Mouse (Mus musculus) heart, adult 18-20 months (tissue): ENCODE data around the gene Pom121l2. TPM values are rescaled to one million over a fixed set of nuclear protein-coding genes. Genes with fewer than 3 reads are reported as not detected.

ENCODE experiments used
- DNase-seq, 2 experiments: peaks; one replicate each; pipeline ENCODE4 v3.0.0; 2021 to 2022; ENCODE audit warnings: mixed read lengths in 1 of 2
- total RNA-seq, 2 experiments: library from RNA; stranded (reverse); gene quantifications; 2 replicates each; pipeline ENCODE4 v1.2.3; 2021

Gene Pom121l2
- total RNA-seq, 2 experiments from 2014 or later = not detected

DNA sequence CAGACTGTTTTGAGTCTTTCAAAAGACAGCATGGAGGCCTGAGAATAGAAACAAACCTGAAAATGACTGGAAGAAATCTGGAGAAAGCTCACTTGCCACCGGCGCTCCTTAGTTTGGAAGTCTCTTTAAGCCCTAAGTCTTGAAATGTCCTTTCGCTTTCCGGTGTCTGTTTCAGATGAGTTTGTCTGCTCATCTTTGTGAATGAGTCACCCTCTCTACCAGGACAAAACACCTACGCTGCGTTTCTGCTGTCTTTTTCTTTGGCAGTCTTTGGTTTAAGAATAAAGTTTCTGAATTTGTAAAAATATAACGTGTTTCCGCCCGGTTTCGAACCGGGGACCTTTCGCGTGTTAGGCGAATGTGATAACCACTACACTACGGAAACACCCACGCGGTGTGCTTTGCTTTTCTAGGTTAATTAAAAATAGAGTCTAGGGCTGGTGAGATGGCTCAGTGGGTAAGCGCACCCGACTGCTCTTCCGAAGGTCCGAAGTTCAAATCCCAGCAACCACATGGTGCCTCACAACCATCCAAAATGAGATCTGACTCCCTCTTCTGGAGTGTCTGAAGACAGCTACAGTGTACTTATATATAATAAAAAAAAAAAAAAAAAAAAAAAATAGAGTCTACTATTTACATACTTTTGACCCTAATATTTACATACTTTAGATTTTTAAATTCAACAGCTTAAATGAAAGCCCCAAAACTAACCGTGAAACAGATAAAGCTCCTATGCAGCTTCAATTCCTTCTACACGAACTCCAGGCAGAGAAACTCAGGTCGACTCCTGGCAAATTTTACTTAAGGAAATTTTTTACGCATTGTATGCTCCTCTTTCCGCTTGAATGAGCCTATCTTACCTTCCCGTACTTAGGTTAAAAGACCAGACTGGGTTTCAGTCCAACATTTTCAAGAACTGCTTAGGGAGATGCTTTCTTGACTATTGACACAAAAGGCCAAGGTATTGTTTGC is 34.8 kb downstream of the Pom121l2 start:
- peak; percentile 77 to 89 for DNase-seq

DNA sequence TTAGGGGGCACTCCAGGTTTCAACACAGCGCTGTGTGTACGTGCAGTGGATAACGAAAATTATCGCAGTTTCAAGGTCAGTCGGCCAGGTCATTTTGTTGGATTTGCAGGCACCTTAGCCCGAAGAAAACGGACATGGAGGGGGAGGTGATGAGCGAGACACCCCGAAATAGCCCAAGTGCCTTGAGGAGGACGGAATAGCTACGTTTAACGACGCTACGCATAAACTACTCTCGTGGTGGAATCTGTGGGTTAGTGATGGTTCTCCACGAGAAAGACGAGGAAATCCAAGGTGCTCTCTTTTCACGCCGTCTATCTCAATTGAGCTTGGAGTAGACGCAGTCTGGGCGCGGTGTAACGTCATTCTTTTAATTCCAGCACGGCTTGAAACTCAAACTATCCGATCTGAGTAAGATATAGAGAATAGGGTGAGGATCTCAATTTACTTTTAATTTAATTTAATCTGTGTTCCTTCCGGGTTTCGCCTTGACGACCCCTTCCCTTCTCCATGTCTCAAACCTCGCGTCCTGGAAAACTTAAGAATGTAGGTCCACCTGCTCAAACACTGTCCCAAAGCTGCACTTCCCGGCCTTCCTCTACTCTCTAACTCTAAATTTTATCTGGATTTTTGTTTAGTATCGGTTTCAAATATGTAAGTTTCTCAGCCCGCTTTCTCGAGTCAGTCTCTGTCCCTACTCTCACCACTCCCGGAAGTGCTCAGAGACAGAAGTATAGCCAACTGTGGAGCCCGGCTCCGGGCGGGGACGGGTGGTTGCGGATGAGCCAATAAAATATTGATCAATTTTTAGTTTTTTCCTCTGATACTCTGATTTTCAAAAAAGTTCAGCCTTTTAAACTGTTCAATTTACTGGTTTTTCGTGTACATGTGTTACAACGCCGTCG is 39.2 kb downstream of the Pom121l2 start:
- peak; percentile 36 to 54 for DNase-seq

DNA sequence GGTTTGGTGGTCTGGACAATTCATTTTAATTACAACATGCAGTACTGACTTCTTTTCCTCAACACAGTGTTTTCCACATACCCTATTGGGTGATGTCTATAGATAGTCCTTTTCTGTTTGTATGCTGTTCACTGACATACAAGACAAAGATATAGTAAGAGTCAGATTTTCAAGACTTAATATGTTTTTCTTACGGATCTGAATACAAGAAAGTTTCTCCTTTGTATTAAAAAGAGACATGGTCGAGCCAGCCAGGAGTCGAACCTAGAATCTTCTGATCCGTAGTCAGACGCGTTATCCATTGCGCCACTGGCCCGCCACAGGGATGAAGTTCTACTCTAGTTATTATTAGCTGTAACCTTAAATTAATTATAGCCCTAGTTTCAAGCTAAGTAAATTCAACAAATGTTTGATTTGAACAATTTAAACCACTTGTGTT is 39.9 kb downstream of the Pom121l2 start:
- DNase-seq = peak; percentile 83 to 93

DNA sequence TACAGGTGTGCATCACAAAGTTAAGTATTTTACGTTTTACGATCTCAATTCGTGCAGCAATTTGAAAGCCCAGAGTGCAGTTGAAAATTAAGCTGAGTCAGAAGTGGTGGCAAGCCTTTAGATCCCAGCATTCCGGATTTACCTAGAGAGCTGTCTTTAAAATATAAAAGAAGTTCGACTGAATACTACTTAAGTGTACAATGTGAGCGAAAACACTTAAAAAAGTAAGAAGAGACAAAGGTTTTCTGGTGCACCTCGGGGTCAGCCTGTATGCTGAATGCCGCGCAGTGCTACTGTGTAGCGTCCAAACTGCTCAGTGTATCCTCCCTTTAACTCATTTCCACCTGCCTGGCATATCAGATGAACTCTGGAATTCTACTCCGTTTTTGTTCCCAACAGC is 40.6 kb downstream of the Pom121l2 start:
- DNase-seq = peak in 1 of 2 experiments; percentile 53

DNA sequence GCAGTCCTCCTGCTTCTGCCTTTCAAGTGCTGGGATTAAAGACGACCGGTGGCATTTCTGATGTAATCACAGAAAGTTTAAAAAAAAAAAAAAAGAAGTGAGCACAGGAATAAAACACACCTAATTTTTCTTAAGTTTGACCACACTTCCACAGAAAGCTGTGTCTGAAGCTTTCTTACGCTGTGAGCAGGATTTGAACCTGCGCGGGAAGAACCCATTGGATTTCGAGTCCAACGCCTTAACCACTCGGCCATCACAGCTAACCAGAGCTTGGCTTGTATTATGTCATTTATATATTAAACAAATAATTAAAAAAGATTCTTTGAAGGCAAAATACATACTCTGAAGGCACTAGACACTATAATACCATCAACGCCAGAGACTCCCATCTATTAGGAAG is 41.2 kb downstream of the Pom121l2 start:
- DNase-seq = peak; percentile 89 to 96

DNA sequence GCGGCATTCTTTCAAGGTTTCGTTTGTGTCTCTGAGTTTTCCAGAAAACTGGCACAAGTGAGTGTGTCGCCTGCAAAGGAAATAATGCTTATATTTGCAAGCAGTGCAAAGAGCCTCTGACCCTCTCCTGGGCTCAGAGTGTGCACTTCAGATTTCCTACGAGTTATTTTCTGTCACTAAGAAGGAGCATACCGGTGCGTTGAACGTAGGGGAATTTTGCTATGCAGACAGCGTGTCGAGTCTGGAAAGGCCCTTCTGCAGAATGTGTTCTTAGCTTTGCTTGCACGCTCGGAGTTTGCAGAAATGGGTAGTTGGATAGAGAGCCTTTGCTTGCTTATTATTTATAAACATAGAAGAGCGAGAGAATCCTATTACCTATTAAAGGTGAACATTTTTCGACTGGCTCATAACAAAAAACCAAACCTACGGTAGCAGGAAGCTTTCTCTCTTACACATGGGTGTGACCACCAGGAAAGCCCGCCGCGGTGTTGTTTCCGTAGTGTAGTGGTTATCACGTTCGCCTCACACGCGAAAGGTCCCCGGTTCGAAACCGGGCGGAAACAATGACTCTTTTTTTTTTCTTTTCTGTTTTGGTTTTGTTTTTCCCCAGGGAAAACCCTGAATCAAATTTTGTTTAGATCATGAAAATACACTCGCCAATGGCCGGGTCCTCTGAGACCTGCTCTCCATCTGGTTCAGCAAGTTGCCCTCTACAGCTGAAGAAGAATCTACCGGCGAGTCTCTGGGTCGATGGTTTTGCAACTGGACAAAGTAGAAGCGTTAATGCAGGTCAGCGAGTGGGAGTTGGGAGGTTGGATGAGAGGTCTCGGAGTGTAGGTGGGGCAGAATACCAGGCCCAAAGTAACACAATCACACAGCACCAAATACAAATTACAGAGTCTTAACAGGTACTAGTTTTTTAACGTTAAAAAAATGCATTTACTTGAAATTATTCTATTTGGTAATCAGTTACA is 45.4 kb downstream of the Pom121l2 start:
- DNase-seq = peak; percentile 83 to 95

DNA sequence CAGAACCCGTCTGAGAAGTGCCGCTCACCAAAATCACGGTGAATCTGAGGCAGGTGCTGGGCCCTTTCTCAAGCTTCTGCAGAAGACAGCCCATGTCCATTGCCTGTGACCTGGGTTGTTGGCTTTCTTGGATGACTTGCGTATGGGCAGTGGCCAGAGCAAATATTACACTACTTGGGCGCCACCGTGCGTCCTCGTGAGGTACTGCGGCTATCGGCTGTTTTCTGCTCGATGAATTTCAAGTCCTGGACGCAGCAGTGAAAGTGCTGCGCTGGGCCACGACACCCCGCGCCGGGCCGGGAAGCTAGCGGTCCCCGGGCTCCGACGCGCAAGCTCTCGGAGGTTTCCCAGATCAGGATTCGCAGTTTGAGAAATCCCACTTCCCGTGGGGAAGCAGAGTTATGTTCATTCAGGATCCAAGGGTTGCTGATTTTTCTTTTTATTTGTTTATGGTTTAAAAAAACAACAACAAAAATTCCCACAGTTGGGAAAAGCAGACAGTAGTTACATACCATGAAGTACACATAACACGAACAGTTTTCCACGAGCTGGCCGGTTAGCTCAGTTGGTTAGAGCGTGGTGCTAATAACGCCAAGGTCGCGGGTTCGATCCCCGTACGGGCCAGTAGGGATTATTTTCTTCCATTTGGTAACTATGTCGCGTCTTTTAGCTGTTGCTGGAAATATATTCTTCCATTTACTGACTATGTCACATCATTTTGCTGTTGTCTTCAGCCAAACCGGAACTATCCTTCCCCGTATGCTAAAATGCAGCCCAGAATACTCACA is 47.9 kb downstream of the Pom121l2 start:
- DNase-seq = peak; percentile 95 to 98

DNA sequence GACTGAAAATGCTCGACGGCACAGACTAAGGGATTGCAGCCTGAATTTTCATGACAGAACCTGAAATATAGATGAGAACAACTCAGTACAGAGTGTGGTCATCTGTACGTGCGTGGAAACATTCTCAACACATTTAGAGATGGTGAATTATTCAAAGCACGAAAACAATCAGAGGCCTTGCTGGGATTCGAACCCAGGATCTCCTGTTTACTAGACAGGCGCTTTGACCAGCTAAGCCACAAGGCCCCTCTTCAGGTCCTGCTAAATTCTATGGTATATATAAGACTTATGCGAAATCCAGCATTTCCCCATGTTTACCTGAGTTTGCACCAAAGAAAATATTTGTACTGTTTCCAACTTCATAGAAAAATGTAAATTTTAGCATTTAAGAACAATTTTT is 48.9 kb downstream of the Pom121l2 start:
- DNase-seq = no peak

DNA sequence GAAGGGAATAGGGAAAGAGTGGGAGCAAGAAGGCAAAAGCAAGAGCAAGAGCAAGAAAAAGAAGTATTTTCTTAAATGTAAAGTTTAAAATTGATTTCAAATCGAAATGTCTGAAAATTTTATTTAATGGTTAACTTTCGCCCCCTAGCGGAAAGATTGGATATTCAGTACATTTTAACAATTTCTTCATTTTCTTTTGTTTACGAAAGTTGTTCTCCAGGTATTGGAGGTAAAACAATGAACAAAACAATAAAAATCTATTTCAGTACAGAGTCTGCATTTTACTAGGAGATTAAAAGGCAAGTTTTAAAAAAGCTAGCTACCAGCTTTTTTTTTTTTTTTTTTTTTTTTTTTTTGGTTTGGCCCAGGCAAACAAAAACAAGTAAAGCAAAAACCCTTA is 49.5 kb downstream of the Pom121l2 start:
- peak in 1 of 2 experiments; percentile 58 for DNase-seq

DNA sequence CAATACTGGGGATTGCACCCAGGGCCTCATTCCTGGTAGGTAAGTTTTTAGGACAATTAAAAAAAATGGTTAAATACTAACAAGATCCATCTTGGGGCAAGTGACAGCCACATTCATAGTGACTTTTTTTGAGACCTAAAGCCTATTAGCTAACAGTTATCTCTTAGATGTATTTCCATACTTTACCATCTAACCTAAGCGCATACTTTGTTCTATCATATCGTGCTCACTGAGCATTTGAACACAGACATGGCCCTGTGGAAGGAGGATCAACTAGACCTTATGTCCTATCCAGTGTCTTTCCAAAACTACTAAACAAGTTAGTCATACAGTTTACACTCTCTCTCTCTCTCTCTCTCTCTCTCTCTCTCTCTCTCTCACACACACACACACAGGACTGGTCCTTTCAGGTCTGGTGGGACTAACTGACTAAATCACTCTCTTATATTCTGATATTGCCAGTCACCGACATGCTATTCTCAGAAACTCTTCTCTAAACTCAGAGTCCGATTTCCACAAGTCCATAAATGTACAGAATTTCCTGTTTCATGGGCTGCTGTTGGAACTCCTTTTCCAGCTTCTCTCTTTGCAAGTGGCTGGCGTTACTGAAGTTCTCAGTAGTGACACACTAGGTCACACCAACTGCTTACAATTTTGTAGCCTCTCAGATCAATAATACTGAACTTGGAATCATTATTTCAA is 52.9 kb downstream of the Pom121l2 start:
- DNase-seq = no peak

DNA sequence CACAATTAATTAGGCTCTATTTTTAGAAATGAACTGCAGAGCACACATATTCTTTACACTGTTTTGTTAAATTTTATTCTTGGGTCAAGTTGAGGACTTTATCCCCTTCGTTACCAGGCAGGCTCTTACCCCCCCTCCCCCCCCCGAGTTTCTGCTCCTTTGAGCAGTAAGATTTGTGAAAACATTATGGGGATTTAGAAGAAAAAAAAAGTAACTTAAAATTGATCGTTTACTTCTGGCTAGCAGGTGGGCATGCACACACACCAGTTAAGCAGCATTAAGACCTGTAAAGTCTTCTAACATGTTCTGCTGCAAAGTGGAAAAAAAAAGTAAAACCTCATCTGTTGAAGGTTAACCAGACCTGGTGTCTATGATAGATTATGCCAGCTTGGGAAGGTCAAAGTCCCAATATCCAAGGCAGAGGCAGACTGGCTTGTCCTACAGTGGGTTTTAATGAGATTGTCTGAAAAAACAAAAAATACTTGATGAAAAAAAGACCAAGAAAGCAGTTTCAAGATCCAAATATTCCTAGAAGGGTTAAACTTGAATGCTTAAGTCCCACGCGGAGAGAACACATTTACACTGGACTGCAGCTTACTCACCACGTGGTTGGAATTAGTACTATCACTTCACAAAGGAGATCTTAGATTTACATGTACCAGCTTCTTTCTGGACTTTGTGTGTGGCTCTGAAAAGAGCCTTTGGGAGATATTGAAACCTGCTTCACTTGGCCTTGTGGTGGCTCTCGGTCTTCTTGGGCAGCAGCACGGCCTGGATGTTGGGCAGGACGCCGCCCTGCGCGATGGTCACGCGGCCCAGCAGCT is 53.7 kb downstream of the Pom121l2 start:
- no peak for DNase-seq

DNA sequence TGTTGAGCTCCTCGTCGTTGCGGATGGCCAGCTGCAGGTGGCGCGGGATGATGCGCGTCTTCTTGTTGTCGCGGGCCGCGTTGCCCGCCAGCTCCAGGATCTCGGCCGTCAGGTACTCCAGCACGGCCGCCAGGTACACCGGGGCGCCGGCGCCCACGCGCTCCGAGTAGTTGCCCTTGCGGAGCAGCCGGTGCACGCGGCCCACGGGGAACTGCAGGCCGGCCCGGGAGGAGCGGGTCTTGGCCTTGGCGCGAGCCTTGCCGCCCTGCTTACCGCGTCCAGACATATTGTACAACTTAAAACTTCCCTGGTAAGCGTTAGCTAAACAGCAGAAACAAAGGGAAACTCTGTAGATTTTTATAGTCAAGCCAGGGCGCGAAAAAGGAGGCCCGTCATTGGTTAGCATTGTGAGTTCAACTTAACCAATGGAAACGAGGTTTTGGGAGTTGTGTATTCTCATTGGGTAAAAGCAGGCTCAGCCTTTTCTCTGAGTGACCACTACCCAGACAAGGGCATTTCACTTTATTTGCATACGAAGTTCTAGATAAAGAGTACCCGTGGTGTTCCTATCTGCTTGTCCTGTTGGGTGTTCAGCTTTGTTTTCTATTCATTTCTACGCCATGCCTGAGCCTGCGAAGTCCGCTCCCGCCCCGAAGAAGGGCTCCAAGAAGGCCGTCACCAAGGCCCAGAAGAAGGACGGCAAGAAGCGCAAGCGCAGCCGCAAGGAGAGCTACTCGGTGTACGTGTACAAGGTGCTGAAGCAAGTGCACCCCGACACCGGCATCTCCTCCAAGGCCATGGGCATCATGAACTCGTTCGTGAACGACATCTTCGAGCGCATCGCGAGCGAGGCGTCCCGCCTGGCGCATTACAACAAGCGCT is 54.5 kb downstream of the Pom121l2 start, which contains the start of the genes Hist1h2ah and Hist1h2bk:
TSS of gene Hist1h2ah (minus strand) at position 302 of the 882 bp plus-strand sequence.
TSS of gene Hist1h2bk (plus strand) at position 604 of the 882 bp plus-strand sequence.
- peak; percentile 90 to 91 for DNase-seq

DNA sequence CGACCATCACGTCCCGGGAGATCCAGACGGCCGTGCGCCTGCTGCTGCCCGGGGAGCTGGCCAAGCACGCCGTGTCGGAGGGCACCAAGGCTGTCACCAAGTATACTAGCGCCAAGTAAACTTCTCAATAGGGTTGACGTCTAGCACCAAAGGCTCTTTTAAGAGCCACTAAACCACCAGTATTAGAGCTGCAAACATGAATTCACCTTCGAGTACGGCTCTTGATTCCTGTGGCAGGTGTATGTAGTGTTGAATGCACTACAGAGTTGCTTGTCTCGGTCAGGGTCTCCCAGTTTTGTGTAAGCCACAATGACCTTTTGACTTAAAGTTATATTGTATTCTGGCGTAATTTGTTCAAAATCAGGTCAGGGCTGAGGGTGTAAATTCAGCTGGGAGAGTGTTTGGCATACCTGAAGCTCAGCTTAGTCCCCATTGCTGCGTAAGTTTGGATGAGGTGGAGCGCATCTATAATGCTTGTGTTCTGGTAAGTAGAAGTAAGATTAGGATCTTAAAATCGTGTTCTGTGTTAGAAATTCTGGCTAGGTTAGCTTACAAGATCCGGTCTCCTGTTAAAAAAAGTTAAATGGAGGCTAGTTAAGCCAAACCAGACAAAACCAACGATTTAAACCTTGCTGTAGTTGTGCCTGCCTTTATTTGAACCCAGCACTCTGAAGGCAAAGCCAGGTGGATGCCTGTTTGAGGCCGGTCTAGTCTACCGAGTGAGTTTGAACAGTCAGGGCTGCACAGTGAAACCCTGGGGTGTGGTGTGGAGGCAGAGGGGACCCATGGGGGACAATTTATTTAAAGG is 55.4 kb downstream of the Pom121l2 start:
- DNase-seq = no peak

DNA sequence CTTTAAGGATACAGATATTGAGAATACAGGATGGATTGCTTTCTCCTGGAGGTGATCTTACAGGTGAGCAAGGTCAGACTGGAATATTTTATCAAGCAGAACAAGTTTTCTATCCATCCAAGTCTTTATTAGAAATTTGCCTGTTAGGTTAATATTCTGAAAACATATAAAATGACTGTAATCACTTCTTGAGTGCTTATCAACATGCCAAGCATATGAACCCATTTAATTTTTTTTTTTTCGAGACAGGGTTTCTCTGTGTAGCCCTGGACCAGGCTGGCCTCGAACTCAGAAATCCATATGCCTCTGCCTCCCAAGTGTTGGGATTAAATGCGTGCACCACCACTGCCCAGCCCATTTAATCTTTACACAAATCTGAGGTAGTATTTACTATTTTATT is 56.0 kb downstream of the Pom121l2 start:
- no peak for DNase-seq

DNA sequence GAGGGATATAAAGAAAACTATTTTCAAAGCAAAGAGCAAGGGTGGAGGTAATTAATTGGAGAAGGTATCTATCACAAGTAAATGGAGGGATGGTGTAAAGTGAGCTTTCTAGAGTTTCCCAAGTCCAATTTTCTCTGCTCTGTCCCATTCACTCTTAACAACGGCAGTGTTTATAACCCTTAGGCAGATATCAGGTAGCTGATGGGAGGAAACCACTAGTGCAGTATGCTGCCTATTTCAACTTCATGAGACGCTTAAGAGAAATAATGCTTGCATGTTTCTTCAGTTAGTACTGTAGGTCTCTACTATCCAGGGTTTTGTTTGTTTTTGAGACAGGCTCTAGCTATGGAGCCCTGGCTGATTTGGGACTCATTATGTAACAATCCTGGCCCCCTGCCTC is 56.4 kb downstream of the Pom121l2 start:
- no peak for DNase-seq
